Mouse (Mus musculus) cerebellum, adult 9-10 months (tissue): Measurements from ENCODE around the gene Sstr4.

Experiments
- DNase-seq: peaks from one replicate; pipeline ENCODE4 v3.0.0; 2022

Sstr4 gene

GRCm38 (mm10) chr2:148432346-148432745 is 37.2 kb downstream of the Sstr4 start:
- DNase-seq = no peak

DNA sequence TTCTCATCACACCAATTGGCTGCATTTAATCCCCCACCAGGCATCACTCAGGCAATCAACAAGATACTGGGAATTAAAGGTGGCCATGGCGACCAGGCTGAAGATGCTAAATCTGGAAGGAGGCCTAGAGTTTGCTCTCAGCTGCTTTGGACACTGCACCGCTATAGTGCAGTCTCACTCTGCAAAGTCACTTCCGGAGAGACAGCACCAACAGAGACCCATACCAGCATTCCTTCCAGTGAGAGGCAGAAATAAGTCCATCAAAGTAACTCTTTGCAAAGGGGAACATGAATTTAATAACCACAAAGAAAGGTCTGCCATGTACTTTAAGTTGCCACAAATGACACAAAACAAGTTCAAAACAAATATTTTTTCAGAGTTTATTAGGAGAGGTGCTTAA is 41.1 kb downstream of the Sstr4 start:
- DNase-seq = no peak

- DNase-seq = no peak
These were observed 44.6 kb downstream of the Sstr4 start for GRCm38 (mm10) chr2:148439691-148440276.

DNA sequence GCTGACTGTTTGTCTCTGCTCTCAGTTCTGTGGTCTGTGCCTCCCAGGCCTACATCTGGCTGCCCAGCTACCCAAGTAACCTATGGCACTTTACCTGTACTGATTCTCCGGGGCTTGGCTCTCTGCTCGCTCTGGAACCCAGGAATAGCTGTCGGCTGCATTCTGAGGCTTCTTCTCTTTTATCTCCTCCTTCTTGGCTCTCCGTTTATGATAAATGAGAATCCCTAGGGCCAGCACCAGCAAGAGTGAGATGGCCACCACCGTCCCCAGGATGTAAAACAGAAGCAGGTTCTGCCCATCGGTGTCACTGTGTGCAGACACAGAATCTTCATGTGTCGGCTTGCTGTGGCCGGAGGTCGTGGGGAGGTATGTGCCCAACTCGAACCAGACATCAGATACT is 46.3 kb downstream of the Sstr4 start:
- DNase-seq = no peak

GRCm38 (mm10) chr2:148442172-148442571 is 47.0 kb downstream of the Sstr4 start:
- peak; percentile 3 for DNase-seq

GRCm38 (mm10) chr2:148442710-148443109 is 47.6 kb downstream of the Sstr4 start:
- no peak for DNase-seq

DNA sequence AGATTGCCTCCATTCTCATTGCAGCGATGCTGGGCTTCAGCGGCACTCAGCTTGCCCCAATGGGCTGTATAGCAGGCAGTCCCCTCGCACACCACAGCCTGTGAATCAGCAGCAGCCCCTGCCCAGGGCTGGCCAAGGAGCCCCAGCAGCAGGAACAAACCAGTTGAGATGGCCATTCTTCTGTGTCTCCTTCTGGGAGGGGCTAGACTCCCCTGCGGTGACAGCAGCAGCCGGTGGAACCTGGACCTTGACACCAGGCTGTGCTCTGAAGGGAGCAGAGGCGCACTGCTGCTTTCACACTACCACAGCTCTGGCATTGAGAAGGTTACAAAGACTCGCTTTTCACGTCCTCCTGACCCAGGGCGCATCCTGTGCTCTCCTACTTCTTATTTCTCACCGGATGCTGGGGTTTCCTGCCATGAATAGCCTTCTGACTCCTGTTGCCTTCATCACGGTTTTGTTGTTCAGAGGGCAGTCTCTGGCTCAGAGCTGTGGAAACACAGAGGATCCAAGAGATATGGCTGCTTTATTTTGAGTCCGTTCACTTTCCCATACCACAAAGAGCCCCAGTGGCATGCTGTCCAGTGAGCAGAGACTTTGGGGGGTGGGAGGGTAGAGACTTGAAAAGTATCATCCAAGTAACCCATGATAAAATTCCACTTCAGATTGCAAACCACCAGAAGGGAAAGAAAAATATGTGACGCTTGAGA is 48.3 kb downstream of the Sstr4 start, which contains the start of gene Cd93:
TSS of gene Cd93 (minus strand) at position 315 of the 710 bp plus-strand sequence.
- DNase-seq = no peak

DNA sequence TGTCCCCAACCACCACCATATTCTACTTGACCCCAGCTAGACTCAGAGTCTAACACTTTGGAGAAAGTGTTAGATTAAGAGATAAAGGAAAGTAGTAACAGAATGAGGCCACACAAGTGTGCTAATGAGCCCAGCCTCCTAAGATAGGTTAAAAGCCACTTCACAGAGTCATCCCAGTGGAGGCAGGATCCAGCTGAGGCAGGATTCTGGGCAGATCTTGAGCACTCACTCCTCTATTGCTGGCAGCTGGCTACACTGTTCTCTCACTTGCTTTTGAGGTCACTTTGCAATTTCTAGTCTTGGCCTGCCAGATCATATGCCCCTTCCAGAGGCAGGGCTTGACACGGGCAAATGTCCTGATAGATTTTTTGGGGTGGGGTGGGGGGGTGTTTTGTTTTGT is 49.3 kb downstream of the Sstr4 start:
- DNase-seq = no peak

- DNase-seq = no peak
These were observed 50.5 kb downstream of the Sstr4 start for GRCm38 (mm10) chr2:148445616-148446015.
